Mouse (Mus musculus): ENCODE measurements around the gene Dnah3. TPM values are rescaled to one million over a fixed set of nuclear protein-coding genes. Genes with fewer than 3 reads are reported as not detected.

Gene Dnah3
- total and polyA plus RNA-seq, 3 experiments: 0.22 TPM; not detected in 2

GRCm38 (mm10) chr7:119936321-119936720 is 158.8 kb downstream of the Dnah3 start:
- Histone ChIP-seq H3K36me3 (replicated peaks) (no peaks in the 10 kb centered on the region), H3K9me3 (replicated peaks) (no peaks in the 10 kb centered on the region), H3K27me3 (ENCODE audit: insufficient read depth, low read length) (peaks cover 7% of the 10 kb centered on the region; the same call in 1 of the 2 replicates), H3K4me1 (ENCODE audit: insufficient read depth, low read depth, low read length) (no peaks in the 10 kb centered on the region), H3K4me3 (ENCODE audit: low read depth, low read length) (no peak overlapping the region)
- DNase-seq (ENCODE audit: low spot score) (no peak), ATAC-seq (ENCODE audit: extremely low read depth, insufficient number of reproducible peaks, low FRiP score, poor library complexity, severe bottlenecking) (no peak)
- TF ChIP-seq GATA1 (IDR thresholded peaks at IDR 0.05; ENCODE audit: borderline replicate concordance, low read length) (no peak), TAL1 (conservative IDR thresholded peaks at IDR 0.05; ENCODE audit: low read depth, low read length) (no peak), POLR2AphosphoS5 (IDR thresholded peaks at IDR 0.05; ENCODE audit: insufficient replicate concordance, low read depth, low read length) (no peak), GATA2 (IDR thresholded peaks at IDR 0.05; ENCODE audit: borderline replicate concordance, low read depth, low read length) (no peak), CTCF (IDR thresholded peaks at IDR 0.05; ENCODE audit: low read depth, low read length) (no peak)

DNA sequence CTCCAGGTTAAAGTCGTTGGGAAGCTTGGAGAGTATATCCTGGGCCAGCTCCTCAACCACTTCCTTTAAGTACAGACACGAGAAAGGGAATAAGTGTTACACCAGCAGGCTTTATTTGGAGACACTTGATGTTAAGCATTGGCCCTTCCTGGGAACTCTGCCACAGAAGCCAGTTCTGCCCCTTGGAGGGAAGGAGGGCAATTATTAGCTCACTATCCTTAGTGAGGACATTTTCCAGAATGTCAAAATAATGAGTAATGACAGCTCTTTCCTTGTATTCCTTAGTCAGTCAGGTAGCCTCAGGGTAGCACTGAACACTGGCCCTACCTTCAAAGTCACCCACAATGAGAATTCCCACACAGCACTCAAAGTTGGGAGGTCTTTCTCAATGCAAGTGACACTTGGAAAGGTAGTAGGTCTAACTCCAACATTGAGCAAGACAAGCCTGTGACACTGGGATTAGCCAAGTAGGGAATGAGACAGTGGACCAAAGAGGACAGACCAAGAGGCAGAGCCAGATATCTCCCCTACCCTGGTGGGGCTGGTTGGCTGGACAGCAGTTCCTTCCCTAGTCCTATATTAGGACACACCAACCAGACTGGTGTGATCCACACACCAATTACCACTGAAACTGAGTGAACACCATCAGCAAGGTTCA is 166.2 kb downstream of the Dnah3 start:
- H3K4me1 ChIP-seq (ENCODE audit: insufficient read depth, low read depth, low read length): no peaks in the 10 kb centered on the region
- no peak for DNase-seq (ENCODE audit: low spot score)
- H3K9me3 ChIP-seq (replicated peaks): no peaks in the 10 kb centered on the region
- H3K27me3 ChIP-seq (ENCODE audit: insufficient read depth, low read length): peaks cover 11% of the 10 kb centered on the region; the same call in 1 of the 2 replicates
- ATAC-seq (ENCODE audit: extremely low read depth, insufficient number of reproducible peaks, low FRiP score, poor library complexity, severe bottlenecking): no peak
- H3K4me3 ChIP-seq (ENCODE audit: low read depth, low read length): no peak overlapping the region
- no peaks in the 10 kb centered on the region for H3K36me3 ChIP-seq (replicated peaks)
- TF ChIP-seq CTCF (IDR thresholded peaks at IDR 0.05; ENCODE audit: low read depth, low read length) (no peak), GATA2 (IDR thresholded peaks at IDR 0.05; ENCODE audit: borderline replicate concordance, low read depth, low read length) (no peak), POLR2AphosphoS5 (IDR thresholded peaks at IDR 0.05; ENCODE audit: insufficient replicate concordance, low read depth, low read length) (no peak), TAL1 (conservative IDR thresholded peaks at IDR 0.05; ENCODE audit: low read depth, low read length) (no peak), GATA1 (IDR thresholded peaks at IDR 0.05; ENCODE audit: borderline replicate concordance, low read length) (no peak)

GRCm38 (mm10) chr7:119921054-119921453 is 174.0 kb downstream of the Dnah3 start:
- Histone ChIP-seq H3K36me3 (replicated peaks) (no peaks in the 10 kb centered on the region), H3K27me3 (ENCODE audit: insufficient read depth, low read length) (no peaks in the 10 kb centered on the region), H3K4me3 (ENCODE audit: low read depth, low read length) (no peak overlapping the region), H3K9me3 (replicated peaks) (no peaks in the 10 kb centered on the region), H3K4me1 (ENCODE audit: insufficient read depth, low read depth, low read length) (no peaks in the 10 kb centered on the region)
- DNase-seq (ENCODE audit: low spot score): no peak
- TF ChIP-seq POLR2AphosphoS5 (IDR thresholded peaks at IDR 0.05; ENCODE audit: insufficient replicate concordance, low read depth, low read length) (no peak), GATA1 (IDR thresholded peaks at IDR 0.05; ENCODE audit: borderline replicate concordance, low read length) (no peak), CTCF (IDR thresholded peaks at IDR 0.05; ENCODE audit: low read depth, low read length) (no peak), TAL1 (conservative IDR thresholded peaks at IDR 0.05; ENCODE audit: low read depth, low read length) (no peak), GATA2 (IDR thresholded peaks at IDR 0.05; ENCODE audit: borderline replicate concordance, low read depth, low read length) (no peak)
- ATAC-seq (ENCODE audit: extremely low read depth, insufficient number of reproducible peaks, low FRiP score, poor library complexity, severe bottlenecking): no peak

DNA sequence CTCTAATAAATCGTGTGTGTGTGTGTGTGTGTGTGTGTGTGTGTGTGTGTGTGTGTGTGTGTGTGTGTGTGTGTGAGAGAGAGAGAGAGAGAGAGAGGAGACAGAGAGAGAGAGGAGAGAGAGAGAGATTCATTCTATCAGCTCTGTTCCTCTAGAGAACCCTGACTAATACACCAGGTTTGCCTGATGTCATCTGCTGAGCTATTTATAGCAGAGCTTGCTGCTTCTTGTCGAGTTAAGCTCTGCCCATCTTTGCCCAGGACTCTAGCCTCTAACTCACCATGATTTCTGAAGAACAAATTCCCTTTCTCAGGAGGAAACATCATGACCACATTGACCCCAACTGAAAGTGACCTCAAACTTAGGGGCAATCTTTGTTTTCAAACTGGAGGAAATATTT is 174.6 kb downstream of the Dnah3 start:
- no peak for ATAC-seq (ENCODE audit: extremely low read depth, insufficient number of reproducible peaks, low FRiP score, poor library complexity, severe bottlenecking)
- Histone ChIP-seq H3K36me3 (replicated peaks) (no peaks in the 10 kb centered on the region), H3K4me1 (ENCODE audit: insufficient read depth, low read depth, low read length) (no peaks in the 10 kb centered on the region), H3K4me3 (ENCODE audit: low read depth, low read length) (no peak overlapping the region), H3K27me3 (ENCODE audit: insufficient read depth, low read length) (no peaks in the 10 kb centered on the region), H3K9me3 (replicated peaks) (no peaks in the 10 kb centered on the region)
- no peak for DNase-seq (ENCODE audit: low spot score)
- TF ChIP-seq TAL1 (conservative IDR thresholded peaks at IDR 0.05; ENCODE audit: low read depth, low read length) (no peak), GATA1 (IDR thresholded peaks at IDR 0.05; ENCODE audit: borderline replicate concordance, low read length) (no peak), GATA2 (IDR thresholded peaks at IDR 0.05; ENCODE audit: borderline replicate concordance, low read depth, low read length) (no peak), POLR2AphosphoS5 (IDR thresholded peaks at IDR 0.05; ENCODE audit: insufficient replicate concordance, low read depth, low read length) (no peak), CTCF (IDR thresholded peaks at IDR 0.05; ENCODE audit: low read depth, low read length) (no peak)

- ATAC-seq (ENCODE audit: extremely low read depth, insufficient number of reproducible peaks, low FRiP score, poor library complexity, severe bottlenecking): no peak
- TF ChIP-seq TAL1 (conservative IDR thresholded peaks at IDR 0.05; ENCODE audit: low read depth, low read length): no peak
- no peak for TF ChIP-seq POLR2AphosphoS5 (IDR thresholded peaks at IDR 0.05; ENCODE audit: insufficient replicate concordance, low read depth, low read length)
- no peak for TF ChIP-seq GATA1 (IDR thresholded peaks at IDR 0.05; ENCODE audit: borderline replicate concordance, low read length)
- TF ChIP-seq CTCF (IDR thresholded peaks at IDR 0.05; ENCODE audit: low read depth, low read length): no peak
- TF ChIP-seq GATA2 (IDR thresholded peaks at IDR 0.05; ENCODE audit: borderline replicate concordance, low read depth, low read length): no peak
Measured at GRCm38 (mm10) chr7:119911727-119912126, 183.4 kb downstream of the Dnah3 start.

DNA sequence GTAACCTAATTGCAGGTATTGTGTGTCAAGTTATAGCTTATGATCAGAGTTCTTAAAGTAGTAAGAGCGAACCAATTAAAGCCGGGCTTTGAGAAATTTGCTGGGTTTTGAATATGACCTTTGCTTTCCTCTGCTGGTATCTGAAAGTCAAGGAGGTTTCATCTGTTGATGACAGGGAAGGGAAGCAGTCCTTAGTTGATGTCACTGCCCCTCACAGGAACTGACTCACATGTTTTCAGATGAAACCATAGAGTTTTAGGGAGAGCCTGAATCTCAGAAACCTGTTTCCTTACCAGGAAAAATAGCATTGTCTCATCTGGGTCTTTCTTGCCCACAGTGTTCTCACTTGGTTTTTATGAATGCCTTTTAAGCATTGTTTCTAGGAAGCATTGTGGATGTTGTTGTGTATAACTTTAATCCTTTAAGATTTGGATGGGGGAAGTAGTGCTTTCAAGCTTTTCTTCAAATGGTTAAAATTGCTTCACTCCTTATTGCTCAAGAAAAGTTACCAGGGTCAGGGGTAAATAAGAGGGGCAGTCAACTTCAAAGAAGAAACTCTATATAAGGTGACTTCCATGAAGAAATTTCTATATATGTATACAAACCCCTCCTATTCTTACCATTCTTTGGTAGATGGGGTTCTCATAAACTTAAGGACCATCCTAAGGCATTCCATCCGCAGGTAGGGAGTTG is 188.4 kb downstream of the Dnah3 start:
- Histone ChIP-seq H3K27me3 (ENCODE audit: insufficient read depth, low read length) (no peaks in the 10 kb centered on the region), H3K4me3 (ENCODE audit: low read depth, low read length) (no peak overlapping the region), H3K9me3 (replicated peaks) (no peaks in the 10 kb centered on the region), H3K36me3 (replicated peaks) (no peaks in the 10 kb centered on the region), H3K4me1 (ENCODE audit: insufficient read depth, low read depth, low read length) (no peaks in the 10 kb centered on the region)
- no peak for DNase-seq (ENCODE audit: low spot score)
- no peak for ATAC-seq (ENCODE audit: extremely low read depth, insufficient number of reproducible peaks, low FRiP score, poor library complexity, severe bottlenecking)
- TF ChIP-seq GATA1 (IDR thresholded peaks at IDR 0.05; ENCODE audit: borderline replicate concordance, low read length): no peak
- no peak for TF ChIP-seq TAL1 (conservative IDR thresholded peaks at IDR 0.05; ENCODE audit: low read depth, low read length)
- TF ChIP-seq CTCF (IDR thresholded peaks at IDR 0.05; ENCODE audit: low read depth, low read length): no peak
- no peak for TF ChIP-seq POLR2AphosphoS5 (IDR thresholded peaks at IDR 0.05; ENCODE audit: insufficient replicate concordance, low read depth, low read length)
- TF ChIP-seq GATA2 (IDR thresholded peaks at IDR 0.05; ENCODE audit: borderline replicate concordance, low read depth, low read length): no peak

More at GRCm38 (mm10) chr7:119911727-119912126, 183.4 kb downstream of the Dnah3 start:
- Histone ChIP-seq H3K4me1 (ENCODE audit: insufficient read depth, low read depth, low read length) (no peaks in the 10 kb centered on the region), H3K27me3 (ENCODE audit: insufficient read depth, low read length) (no peaks in the 10 kb centered on the region), H3K9me3 (replicated peaks) (no peaks in the 10 kb centered on the region), H3K4me3 (ENCODE audit: low read depth, low read length) (no peak overlapping the region), H3K36me3 (replicated peaks) (no peaks in the 10 kb centered on the region)
- no peak for DNase-seq (ENCODE audit: low spot score)

Measured in G1E (cell line).